Mouse (Mus musculus) NIH3T3 (cell line): Measurements from ENCODE around the gene Prrc2b.
A peak's percentile ranks its signal among the peaks of the same experiment; 100 is the strongest.

ENCODE experiments used
- DNase-seq: peaks from one replicate; pipeline ENCODE4 v3.0.0-alpha.2; 2012; ENCODE audit warnings: low read depth

Prrc2b gene

DNA sequence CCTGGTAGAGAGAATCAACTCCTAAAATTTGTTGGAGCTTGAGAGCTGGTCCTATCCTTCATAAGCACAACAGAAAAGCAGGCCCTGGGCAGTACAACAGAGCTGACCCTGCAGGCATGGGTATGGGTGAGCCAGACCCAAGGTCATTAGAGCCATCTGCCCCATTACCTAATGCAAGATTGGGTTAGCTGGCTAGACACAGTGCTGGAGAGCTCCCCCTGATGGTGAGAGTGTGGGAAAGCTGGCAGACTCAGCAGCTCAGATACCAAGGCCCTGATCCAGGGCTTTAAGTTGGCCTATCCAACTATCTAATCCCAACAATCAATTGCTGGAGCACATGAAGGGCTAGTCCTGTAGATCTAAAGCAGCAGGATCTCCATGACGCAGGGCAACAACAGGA, 131.8 kb downstream of the Prrc2b start:
- DNase-seq = peak; percentile 71

- DNase-seq = no peak
These were observed 133.1 kb downstream of the Prrc2b start for GRCm38 (mm10) chr2:32283986-32284385.
